Mouse (Mus musculus): ENCODE results near the gene Racgap1.

Racgap1 gene

DNA sequence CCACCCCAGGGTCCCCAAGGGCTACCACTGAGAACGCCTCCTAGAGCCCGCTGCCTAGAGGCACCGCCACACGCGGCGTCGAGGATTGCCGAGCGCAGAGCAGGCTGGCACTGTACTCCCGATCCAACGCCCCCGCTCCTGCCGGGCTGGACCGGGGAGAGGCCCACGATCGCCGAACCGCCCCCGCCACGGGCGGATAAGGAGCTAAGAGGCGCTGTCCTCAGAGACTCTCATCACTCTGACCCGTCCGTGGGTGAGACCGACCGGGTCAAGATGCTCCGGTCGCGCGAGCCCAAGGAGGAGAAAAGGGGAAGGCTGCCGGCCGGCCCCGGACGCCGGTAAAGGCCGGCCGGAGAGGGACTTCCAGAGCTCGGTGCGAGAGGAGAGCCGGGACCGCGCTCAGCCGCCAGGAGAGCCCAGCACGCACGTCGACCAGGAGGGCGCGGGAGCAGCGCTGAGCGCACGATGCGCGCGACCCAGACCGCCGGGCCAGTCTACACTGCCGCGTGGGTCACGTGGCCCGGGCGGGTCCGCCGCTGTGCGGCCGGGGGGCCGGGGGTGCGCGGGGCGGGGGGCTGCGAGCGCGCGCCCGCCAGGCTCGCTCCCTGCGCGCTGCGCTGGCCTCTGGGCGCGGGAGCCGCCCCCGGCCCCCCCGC is 60.9 kb downstream of the Racgap1 start, which contains the start of gene Aqp5:
Gene Aqp5 (plus strand): TSS at position 354 of the 656 bp plus-strand sequence.
- no peak for DNase-seq (ENCODE audit: low read depth, low spot score)

- no peak for DNase-seq (ENCODE audit: low read depth, low spot score)
Measured at GRCm38 (mm10) chr15:99589704-99590103, 61.8 kb downstream of the Racgap1 start.

DNA sequence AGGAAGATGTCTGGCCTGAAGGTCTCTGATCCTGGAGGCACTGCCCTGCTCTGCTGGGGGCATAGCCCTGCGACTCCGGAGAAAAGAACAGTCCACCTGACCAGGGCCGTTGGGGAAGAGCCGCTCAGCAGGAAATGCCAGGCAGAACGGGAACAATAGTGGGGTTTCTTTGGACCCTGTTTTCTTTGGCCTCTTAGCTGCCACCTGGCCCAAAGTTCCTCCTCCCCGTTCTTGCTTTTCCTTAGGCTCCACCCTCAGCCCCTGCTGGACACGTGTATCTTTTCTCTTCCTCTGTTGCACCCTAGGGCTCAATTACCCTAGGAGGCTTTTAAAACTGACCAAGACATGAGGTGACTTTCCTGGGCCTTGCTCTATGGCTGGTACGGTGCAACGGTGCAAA is 62.2 kb downstream of the Racgap1 start:
- DNase-seq (ENCODE audit: low read depth, low spot score) = no peak

DNA sequence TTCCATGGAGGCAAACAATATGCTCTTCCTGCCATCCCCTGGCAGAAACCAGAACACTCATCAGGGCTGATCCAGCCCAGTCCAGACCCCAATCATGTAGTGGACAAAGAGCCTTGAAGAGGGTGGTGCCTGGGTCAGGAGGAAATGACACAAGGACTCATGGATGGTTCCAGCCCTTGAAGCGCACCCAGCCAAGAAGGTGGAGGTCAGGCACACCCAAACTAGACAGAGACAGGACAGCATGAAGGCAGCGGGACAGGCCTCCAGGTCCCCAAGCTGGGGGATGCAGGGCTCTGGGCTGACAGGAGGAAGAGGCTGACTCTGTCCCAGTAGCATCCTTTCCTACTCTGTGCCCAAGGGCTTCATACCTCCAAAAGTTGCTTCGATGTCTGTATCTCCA is 64.9 kb downstream of the Racgap1 start:
- DNase-seq (ENCODE audit: low read depth, low spot score) = no peak

DNA sequence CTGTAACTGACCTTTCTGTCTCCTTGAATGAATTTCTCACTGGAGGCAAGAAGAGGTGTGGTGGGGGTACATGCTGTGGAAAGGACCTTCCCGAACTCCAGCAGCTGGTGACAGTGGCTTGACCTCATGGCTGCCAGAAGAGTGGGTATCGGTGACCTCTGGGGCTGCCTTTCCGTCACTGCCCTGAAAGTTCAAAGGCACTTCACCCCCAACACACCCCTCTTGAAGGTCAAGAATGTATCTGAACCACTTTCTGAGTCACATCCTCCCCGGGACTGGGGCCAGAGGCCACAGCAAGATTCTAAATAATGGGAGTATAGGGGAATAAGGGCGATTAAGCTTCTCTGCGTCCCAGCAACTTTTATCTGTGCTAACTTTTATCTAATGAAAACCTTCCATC is 65.7 kb downstream of the Racgap1 start:
- DNase-seq (ENCODE audit: low read depth, low spot score) = no peak

DNA sequence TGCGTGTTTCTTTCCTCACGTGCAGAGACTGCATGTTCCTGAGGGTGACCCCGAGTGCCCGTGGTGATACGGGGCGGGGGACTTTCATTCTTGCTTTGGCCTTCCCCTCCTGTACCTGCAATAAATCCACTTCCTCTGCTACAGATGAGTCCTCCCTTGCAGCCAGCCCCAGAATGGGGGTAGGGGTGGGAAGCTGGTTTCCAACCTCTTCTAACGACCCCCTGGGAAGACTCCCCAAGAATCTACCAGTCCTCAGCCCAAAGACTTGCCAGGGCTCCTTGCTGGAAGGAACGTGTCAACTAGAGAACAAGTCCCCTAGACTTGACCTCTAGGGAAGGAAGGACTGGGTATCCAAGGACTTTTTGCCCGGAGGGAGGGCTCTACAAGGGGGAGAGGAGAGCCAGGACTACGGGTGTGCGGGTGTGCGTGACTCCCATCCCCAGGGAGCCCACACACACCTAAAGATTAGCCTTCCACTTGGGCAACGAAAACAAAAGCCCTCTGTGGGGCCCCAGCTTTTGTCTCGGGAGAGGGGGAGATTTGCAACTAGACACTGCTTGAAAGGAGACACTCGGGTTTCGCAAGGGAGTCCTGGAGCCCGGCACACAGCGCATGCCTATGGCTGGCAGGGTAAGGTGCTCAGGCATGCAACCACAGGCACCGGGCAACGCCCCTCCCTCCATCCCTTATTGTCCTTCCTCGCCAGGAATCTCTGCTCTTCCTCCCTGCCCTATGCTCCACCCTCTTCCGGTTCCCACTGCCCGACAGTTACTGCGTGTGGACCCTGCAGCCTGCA is 66.9 kb downstream of the Racgap1 start:
- no peak for DNase-seq (ENCODE audit: low read depth, low spot score)

- DNase-seq (ENCODE audit: low read depth, low spot score) = no peak
Measured at GRCm38 (mm10) chr15:99583463-99584344, 67.8 kb downstream of the Racgap1 start.

DNA sequence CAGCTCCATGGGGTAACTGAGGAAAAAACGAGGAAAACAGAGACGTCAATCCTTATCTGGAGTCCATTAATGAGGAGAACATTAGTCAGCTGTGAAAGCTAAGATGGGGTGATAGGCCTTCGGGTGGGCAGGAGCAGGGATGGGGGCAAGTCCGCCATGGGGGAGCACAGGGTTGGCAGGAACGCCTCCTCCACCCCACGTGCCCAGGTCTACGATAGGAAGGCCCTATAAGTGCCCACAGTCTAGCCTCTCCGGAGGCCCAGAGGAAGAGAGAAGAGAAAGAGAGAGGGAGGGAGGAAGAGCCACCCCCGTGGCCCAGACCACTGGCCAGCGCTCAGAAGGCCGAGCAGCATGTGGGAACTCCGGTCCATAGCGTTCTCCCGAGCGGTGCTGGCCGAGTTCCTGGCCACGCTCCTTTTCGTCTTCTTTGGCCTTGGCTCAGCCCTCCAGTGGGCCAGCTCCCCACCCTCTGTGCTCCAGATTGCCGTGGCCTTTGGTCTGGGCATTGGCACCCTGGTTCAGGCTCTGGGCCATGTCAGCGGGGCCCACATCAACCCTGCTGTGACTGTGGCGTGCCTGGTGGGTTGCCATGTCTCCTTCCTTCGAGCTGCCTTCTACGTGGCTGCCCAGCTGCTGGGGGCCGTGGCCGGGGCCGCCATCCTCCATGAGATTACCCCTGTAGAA is 72.5 kb downstream of the Racgap1 start, which contains the start of gene Aqp2:
Gene Aqp2 (plus strand): TSS at position 254 of the 684 bp plus-strand sequence.
- DNase-seq (ENCODE audit: low read depth, low spot score) = no peak

Measured in A20 (cell line).